Mouse (Mus musculus): ENCODE data around the gene 4933424G06Rik.

GRCm38 (mm10) chr1:36770998-36771397 lies 61.0 kb downstream of the 4933424G06Rik start:
- no peak for TF ChIP-seq CTCF (IDR thresholded peaks at IDR 0.05)
- no peak for TF ChIP-seq EP300 (IDR thresholded peaks at IDR 0.05)

Data from lung, postnatal 0 days (tissue).